Mouse (Mus musculus): Measurements from ENCODE around the gene Msi1. TPM values are rescaled to one million over a fixed set of nuclear protein-coding genes. Genes with fewer than 3 reads are reported as not detected.

Msi1 gene
- polyA plus RNA-seq, 1 experiment: 0.90 TPM

DNA sequence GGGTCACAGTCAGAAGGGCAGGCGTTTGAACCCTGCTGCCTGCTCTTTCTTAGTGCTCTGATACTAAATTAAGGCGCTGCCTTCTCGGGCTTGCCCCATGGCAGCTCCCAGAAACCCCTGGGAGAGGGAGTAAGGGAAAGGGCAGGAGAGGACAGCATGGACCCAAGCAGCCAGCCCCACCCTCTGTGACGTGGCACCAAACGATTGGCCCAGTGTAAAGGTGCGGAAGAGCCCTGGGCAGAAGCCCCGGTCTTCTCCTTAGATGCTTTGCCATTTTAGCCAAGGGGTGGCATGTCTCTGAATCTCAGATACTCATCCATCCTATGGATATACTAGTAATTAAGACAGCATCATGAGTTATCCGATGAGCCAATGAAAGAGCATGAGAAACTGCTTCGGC lies 21.3 kb upstream of the Msi1 start:
- Histone ChIP-seq H3K36me3 (ENCODE audit: control insufficient read depth, insufficient read depth) (no peaks in the 10 kb centered on the region), H3ac (ENCODE audit: control insufficient read depth, insufficient read length, low read depth) (no peak overlapping the region), H3K79me3 (ENCODE audit: low read depth) (no peaks in the 10 kb centered on the region), H3K27me3 (ENCODE audit: control insufficient read depth, insufficient read depth, insufficient read length) (peaks cover 39% of the 10 kb centered on the region), H3K4me3 (ENCODE audit: insufficient read depth, poor library complexity, severe bottlenecking) (no peak overlapping the region), H3K79me2 (ENCODE audit: control insufficient read depth, insufficient read depth) (no peaks in the 10 kb centered on the region)
- TF ChIP-seq CTCF (IDR thresholded peaks at IDR 0.05; ENCODE audit: control insufficient read depth, insufficient read depth, insufficient read length) (no peak), CEBPB (IDR thresholded peaks at IDR 0.05; ENCODE audit: low read depth) (no peak), USF1 (IDR thresholded peaks at IDR 0.05; ENCODE audit: low read depth) (no peak), MAX (IDR thresholded peaks at IDR 0.05) (no peak)

DNA sequence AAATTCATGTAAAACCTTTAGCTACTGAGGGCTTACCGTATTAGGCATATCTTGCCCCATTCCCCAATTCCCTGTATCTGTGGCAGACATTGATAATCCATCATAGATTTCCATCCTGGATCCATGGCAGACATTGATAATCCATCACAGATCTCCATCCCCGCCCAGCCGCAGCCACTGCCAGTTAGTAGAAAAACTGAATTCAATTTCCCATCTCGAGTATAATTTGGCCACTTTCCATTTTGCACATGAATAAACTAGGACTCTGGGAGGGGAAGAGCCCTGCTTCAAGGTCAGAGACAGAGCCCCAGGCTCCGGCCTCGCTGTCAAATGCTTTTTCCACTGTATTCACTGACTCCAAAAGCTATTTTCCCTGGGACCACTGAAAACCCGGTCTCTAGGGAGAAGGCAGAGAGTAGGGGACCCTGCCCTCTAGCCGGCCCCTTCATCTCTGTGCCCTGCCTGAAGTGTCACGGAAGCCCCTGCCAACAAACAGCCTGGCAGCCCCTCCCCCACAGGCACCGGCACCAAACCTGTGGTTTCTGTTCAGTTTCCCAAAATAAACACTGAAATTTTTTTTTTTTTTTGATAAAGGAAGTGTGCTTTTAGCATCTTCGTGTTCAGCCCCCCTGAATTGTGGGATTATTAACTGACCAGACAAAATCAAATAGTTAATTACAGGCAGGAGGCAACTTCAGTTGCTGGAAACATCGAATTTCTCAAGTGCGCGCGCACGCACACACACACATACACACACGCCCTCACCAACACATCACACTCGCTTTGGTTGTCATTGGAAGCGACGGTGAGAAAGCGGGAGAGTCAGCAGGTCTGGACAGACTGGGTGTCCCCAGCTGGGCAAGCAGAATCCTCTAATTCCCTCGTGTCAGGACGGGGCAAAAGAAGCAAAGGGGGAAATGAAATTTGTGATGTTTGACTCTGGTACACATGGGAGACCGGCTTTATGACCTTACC lies 14.0 kb upstream of the Msi1 start:
- Histone ChIP-seq H3K36me3 (ENCODE audit: control insufficient read depth, insufficient read depth) (no peaks in the 10 kb centered on the region), H3K79me2 (ENCODE audit: control insufficient read depth, insufficient read depth) (no peaks in the 10 kb centered on the region), H3K4me3 (ENCODE audit: insufficient read depth, poor library complexity, severe bottlenecking) (no peak overlapping the region), H3ac (ENCODE audit: control insufficient read depth, insufficient read length, low read depth) (no peak overlapping the region), H3K79me3 (ENCODE audit: low read depth) (no peaks in the 10 kb centered on the region), H3K27me3 (ENCODE audit: control insufficient read depth, insufficient read depth, insufficient read length) (peaks cover 40% of the 10 kb centered on the region)
- TF ChIP-seq USF1 (IDR thresholded peaks at IDR 0.05; ENCODE audit: low read depth) (no peak), MAX (IDR thresholded peaks at IDR 0.05) (no peak), FOSL1 (IDR thresholded peaks at IDR 0.05; ENCODE audit: insufficient read depth, low read length, poor library complexity, severe bottlenecking) (no peak), CEBPB (IDR thresholded peaks at IDR 0.05; ENCODE audit: low read depth) (no peak), MYOG (IDR thresholded peaks at IDR 0.05; ENCODE audit: control insufficient read depth, extremely low read depth, insufficient read length) (no peak), CTCF (IDR thresholded peaks at IDR 0.05; ENCODE audit: control insufficient read depth, insufficient read depth, insufficient read length) (no peak), MYOD1 (IDR thresholded peaks at IDR 0.05; ENCODE audit: control insufficient read depth, insufficient read length, low read depth) (no peak)

DNA sequence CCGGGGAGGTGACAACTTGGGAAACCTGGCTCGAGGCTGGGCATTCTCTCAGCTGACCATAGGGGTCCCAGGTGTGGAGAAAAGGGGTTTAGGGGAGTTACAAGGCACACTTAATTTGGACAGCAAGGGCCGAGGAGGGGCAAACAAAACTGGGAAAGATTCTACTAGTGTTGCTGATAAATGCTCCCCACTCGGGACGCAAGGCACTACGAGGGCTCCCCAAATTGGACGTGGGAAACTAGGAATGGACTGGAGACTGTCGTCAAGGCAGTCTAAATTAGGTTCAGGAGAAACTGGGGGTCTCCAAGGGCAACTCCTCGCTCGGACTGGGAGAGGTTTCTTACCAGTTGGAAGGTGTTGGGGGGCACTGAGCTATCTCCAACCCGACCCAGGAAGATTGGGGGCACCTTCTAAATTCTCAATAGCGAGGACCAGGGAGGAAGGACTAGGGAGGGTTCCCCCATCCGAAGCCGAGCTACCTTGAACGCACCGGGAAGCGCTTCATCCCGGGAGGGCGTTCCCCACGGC lies 504 bp upstream of the Msi1 start:
- H3K79me2 ChIP-seq (ENCODE audit: control insufficient read depth, insufficient read depth): no peaks in the 10 kb centered on the region

DNA sequence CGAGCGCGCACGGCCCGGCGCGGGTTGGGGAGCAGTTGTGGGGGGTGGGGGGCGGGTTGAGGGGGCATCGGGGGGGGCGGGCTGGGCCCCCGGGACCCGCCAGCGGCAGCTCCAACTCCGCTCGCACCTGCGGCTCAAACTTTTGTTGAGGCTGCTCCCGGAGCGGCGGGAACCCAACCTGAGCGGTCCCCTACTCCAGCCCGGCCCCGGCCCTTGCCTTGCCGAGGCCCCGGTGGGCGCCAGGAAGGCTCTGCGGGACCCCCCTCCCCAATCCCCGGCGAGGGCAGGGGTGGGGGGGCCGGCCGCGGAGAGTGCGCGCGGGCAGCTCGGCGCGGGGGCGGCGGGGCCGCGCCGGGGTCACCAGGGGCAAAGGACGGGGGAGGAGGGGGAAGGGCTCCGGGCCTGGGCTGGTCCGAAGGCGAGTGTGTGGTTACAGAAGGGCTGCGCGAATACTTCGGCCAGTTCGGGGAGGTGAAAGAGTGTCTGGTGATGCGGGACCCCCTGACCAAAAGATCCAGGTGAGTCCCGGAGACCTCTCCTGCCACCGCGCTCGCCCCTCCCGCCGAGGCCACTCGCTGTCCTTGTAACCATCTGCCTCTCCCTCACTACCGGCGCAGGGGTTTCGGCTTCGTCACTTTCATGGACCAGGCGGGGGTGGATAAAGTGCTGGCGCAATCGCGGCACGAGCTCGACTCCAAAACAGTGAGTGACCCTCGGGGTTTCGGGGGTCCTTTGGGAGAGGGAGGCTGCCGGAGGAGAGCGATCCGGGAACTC lies 975 bp downstream of the Msi1 start:
- Histone ChIP-seq H3ac (ENCODE audit: control insufficient read depth, insufficient read length, low read depth) (peak overlapping the region; percentile 44), H3K4me3 (ENCODE audit: insufficient read depth, poor library complexity, severe bottlenecking) (no peak overlapping the region), H3K79me2 (ENCODE audit: control insufficient read depth, insufficient read depth) (no peaks in the 10 kb centered on the region), H3K79me3 (ENCODE audit: low read depth) (no peaks in the 10 kb centered on the region), H3K27me3 (ENCODE audit: control insufficient read depth, insufficient read depth, insufficient read length) (peaks cover 47% of the 10 kb centered on the region), H3K36me3 (ENCODE audit: control insufficient read depth, insufficient read depth) (no peaks in the 10 kb centered on the region)
- TF ChIP-seq MAX (IDR thresholded peaks at IDR 0.05) (no peak), USF1 (IDR thresholded peaks at IDR 0.05; ENCODE audit: low read depth) (no peak), MYOG (IDR thresholded peaks at IDR 0.05; ENCODE audit: control insufficient read depth, extremely low read depth, insufficient read length) (no peak), CEBPB (IDR thresholded peaks at IDR 0.05; ENCODE audit: low read depth) (no peak)

More for the DNA sequence above, 504 bp upstream of the Msi1 start:
- Histone ChIP-seq H3K36me3 (ENCODE audit: control insufficient read depth, insufficient read depth) (no peaks in the 10 kb centered on the region), H3K4me3 (ENCODE audit: insufficient read depth, poor library complexity, severe bottlenecking) (no peak overlapping the region), H3K79me3 (ENCODE audit: low read depth) (no peaks in the 10 kb centered on the region), H3ac (ENCODE audit: control insufficient read depth, insufficient read length, low read depth) (peak overlapping the region; percentile 24), H3K27me3 (ENCODE audit: control insufficient read depth, insufficient read depth, insufficient read length) (peaks cover 54% of the 10 kb centered on the region)
- TF ChIP-seq MAX (IDR thresholded peaks at IDR 0.05) (no peak), USF1 (IDR thresholded peaks at IDR 0.05; ENCODE audit: low read depth) (no peak), MYOG (IDR thresholded peaks at IDR 0.05; ENCODE audit: control insufficient read depth, extremely low read depth, insufficient read length) (no peak), CTCF (IDR thresholded peaks at IDR 0.05; ENCODE audit: control insufficient read depth, insufficient read depth, insufficient read length) (no peak), CEBPB (IDR thresholded peaks at IDR 0.05; ENCODE audit: low read depth) (no peak), MYOD1 (IDR thresholded peaks at IDR 0.05; ENCODE audit: control insufficient read depth, insufficient read length, low read depth) (no peak), FOSL1 (IDR thresholded peaks at IDR 0.05; ENCODE audit: insufficient read depth, low read length, poor library complexity, severe bottlenecking) (no peak)

DNA sequence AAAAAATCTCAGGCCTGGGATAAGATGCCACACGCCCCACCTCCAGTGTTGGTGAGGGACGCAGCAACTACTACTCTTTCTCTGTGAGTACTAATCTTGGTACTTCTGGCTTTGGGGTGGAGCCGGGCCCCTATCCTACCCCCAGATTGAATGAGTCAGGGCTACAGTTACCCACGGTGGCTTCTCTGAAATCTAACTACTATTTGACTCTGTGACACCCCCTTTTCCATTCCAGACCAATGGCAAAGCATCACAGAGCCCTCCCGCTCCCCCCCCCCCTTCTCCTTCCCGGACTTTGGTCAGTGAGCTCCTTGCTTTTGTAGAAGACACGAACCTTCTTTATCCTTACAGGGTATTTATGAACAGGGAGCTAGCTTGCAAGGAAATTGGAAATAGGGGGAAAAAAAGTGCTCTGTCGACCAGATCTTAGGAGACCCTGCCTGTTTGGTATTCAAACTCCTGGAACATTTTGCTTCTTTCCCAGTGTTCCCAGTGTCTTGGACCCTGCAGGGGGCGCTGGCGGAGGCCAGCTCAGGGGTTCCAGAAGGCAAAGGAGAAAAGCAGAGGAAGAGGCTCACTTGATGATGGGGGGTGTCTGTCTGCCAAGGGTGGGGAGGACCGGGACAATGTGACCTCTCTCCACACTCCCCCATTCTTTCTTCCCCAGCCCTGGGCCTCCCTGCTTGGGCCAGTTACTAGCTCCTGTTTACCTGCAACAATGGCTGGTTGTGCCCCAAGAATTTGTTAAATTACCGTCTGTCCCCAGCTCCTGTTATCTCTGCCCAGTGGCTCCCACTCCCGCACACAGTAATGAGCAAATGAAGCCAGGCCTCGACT lies 1.9 kb downstream of the Msi1 start:
- Histone ChIP-seq H3K79me2 (ENCODE audit: control insufficient read depth, insufficient read depth) (no peaks in the 10 kb centered on the region), H3K36me3 (ENCODE audit: control insufficient read depth, insufficient read depth) (no peaks in the 10 kb centered on the region), H3K79me3 (ENCODE audit: low read depth) (no peaks in the 10 kb centered on the region), H3ac (ENCODE audit: control insufficient read depth, insufficient read length, low read depth) (no peak overlapping the region), H3K27me3 (ENCODE audit: control insufficient read depth, insufficient read depth, insufficient read length) (peaks cover 41% of the 10 kb centered on the region), H3K4me3 (ENCODE audit: insufficient read depth, poor library complexity, severe bottlenecking) (no peak overlapping the region)
- TF ChIP-seq MAX (IDR thresholded peaks at IDR 0.05): no peak
- TF ChIP-seq CEBPB (IDR thresholded peaks at IDR 0.05; ENCODE audit: low read depth): no peak
- TF ChIP-seq MYOG (IDR thresholded peaks at IDR 0.05; ENCODE audit: control insufficient read depth, extremely low read depth, insufficient read length): no peak
- TF ChIP-seq FOSL1 (IDR thresholded peaks at IDR 0.05; ENCODE audit: insufficient read depth, low read length, poor library complexity, severe bottlenecking): no peak
- TF ChIP-seq MYOD1 (IDR thresholded peaks at IDR 0.05; ENCODE audit: control insufficient read depth, insufficient read length, low read depth): no peak
- no peak for TF ChIP-seq USF1 (IDR thresholded peaks at IDR 0.05; ENCODE audit: low read depth)
